Mouse (Mus musculus) kidney, adult 2 months (tissue): ENCODE measurements around the gene Zdhhc12.

Experiments used
- CTCF ChIP-seq: fragments of 200-500 bp; conservative IDR thresholded peaks from 2 replicates; pipeline ENCODE4 v1.5.1; 2011; ENCODE audit warnings: low read depth, mild to moderate bottlenecking, control low read depth, low read length, moderate library complexity, mixed read lengths; ENCODE audit not compliant: insufficient read depth, insufficient read length
- POLR2A ChIP-seq: fragments of 200-500 bp; IDR thresholded peaks from one replicate; pipeline ENCODE4 v1.6.1; 2011; ENCODE audit warnings: low read depth, low read length, control low read depth

GRCm38 (mm10) chr2:30112564-30112963 is 19.1 kb upstream of the Zdhhc12 start:
- TF ChIP-seq CTCF (no peak), POLR2A (no peak)
